Mouse (Mus musculus) limb, embryonic 13.5 days (tissue): ENCODE results near the gene Ptges2. TPM values are rescaled to one million over a fixed set of nuclear protein-coding genes. Genes with fewer than 3 reads are reported as not detected.
"Not testable (repeated sequence)": the region's sequence is repeated elsewhere in the genome, so short reads cannot be mapped to it uniquely, and the experiment has no call there.

Source experiments
- ATAC-seq: fragments of 200-750 bp; cut with Nextera tagmentation; 2 replicates; pipeline ENCODE4 v1.8.0; 2017; ENCODE audit warnings: low read depth, moderate number of reproducible peaks, moderate TSS enrichment; ENCODE audit not compliant: low FRiP score
- H3K27ac ChIP-seq: fragments of 300-500 bp; sonication (generic); 2 replicates; pipeline ENCODE4 v1.5.1; 2015; ENCODE audit warnings: inconsistent platforms, mild to moderate bottlenecking, moderate library complexity
- H3K27me3 ChIP-seq: fragments of 300-500 bp; sonication (generic); 2 replicates; pipeline ENCODE4 v1.6.1; 2015; ENCODE audit warnings: mild to moderate bottlenecking, inconsistent platforms
- H3K36me3 ChIP-seq: fragments of 300-500 bp; sonication (generic); 2 replicates; pipeline ENCODE4 v1.6.1; 2015; ENCODE audit warnings: inconsistent platforms, mild to moderate bottlenecking, moderate library complexity
- H3K4me1 ChIP-seq: fragments of 300-500 bp; sonication (generic); 2 replicates; pipeline ENCODE4 v1.6.1; 2015; ENCODE audit warnings: inconsistent platforms
- H3K4me2 ChIP-seq: fragments of 300-500 bp; sonication (generic); replicated peaks from 2 replicates; pipeline ENCODE4 v1.6.1; 2015; ENCODE audit warnings: inconsistent platforms, mild to moderate bottlenecking, moderate library complexity
- H3K4me3 ChIP-seq: fragments of 300-500 bp; sonication (generic); 2 replicates; pipeline ENCODE4 v1.5.1; 2015; ENCODE audit warnings: moderate library complexity, mild to moderate bottlenecking, inconsistent platforms
- H3K9ac ChIP-seq: fragments of 300-500 bp; sonication (generic); 2 replicates; pipeline ENCODE4 v1.6.1; 2015; ENCODE audit warnings: mild to moderate bottlenecking, inconsistent platforms
- H3K9me3 ChIP-seq: fragments of 300-500 bp; sonication (generic); 2 replicates; pipeline ENCODE4 v1.6.1; 2016; ENCODE audit warnings: inconsistent platforms
- WGBS: fragments of 180-500 bp; shearing (Covaris S2); methylation state at CpG from one replicate; pipeline ENCODE4 v1.1.7; 2015; 5-methylcytosine and 5-hydroxymethylcytosine counted together
- polyA plus RNA-seq: library from polyadenylated mRNA; unstranded; fragments of >200 nt; fragmentation: Nextera tagmentation; extraction: Ambion mirVana; gene quantifications from 2 replicates; pipeline ENCODE4 v1.2.1, GENCODE M21; 2015

The Ptges2 gene
- polyA plus RNA-seq, 1 experiment from 2014 or later: 29.8 TPM

DNA sequence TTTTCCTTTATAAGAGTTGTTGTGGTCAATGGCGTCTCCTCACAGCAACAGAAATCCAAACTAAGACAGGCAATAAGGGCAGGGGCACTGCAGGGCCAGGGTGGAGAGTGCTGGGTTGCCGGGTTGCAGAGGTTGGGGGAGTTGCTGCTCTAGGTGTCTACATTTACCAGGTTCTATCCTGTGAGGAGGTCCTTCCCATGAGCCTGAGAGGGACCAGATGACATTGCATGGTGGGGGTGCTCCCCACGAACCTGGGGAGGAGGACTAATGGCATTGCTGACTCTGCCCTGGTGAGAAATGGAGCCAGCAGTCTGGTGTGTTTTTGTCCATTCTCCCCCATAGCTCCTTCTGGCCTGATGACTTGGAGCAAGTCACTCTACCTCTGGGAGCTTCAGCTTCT, 38.0 kb upstream of the Ptges2 start:
- WGBS: 67% methylated on average over 3 of the region's 3 CpGs
- Histone ChIP-seq H3K4me3 (no peak overlapping the region), H3K4me1 (peaks cover 18% of the 10 kb centered on the region), H3K4me2 (no peak overlapping the region), H3K27me3 (peaks cover 15% of the 10 kb centered on the region), H3K36me3 (no peaks in the 10 kb centered on the region), H3K9me3 (no peaks in the 10 kb centered on the region), H3K9ac (no peak overlapping the region), H3K27ac (no peak overlapping the region)
- no peak for ATAC-seq

DNA sequence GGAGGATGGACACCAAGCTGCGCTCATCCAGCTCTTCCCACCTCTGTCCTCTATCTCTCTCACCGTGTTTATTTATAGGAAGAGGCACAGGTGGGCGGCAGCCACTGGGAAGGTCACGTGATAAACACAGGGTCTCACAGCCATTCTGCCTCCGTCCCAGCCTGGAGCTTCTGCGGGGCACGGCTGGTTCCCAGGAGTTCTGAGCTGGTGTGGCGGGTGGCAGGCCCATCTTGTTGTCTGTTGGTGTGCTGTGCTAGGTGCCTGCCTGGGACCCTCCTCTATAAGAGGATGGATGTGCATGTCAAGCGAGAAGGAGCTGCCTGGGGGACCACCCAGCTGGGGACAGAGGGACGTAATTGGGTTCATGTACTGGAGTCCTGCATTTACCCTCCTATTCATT, 37.3 kb upstream of the Ptges2 start:
- H3K4me1 ChIP-seq: peaks cover 18% of the 10 kb centered on the region
- no peak overlapping the region for H3K27ac ChIP-seq
- no peak overlapping the region for H3K9ac ChIP-seq
- WGBS: 67% methylated on average over 10 of the region's 10 CpGs
- ATAC-seq: no peak
- no peak overlapping the region for H3K4me3 ChIP-seq
- no peaks in the 10 kb centered on the region for H3K9me3 ChIP-seq
- no peaks in the 10 kb centered on the region for H3K36me3 ChIP-seq
- H3K4me2 ChIP-seq: no peak overlapping the region
- peaks cover 15% of the 10 kb centered on the region for H3K27me3 ChIP-seq

DNA sequence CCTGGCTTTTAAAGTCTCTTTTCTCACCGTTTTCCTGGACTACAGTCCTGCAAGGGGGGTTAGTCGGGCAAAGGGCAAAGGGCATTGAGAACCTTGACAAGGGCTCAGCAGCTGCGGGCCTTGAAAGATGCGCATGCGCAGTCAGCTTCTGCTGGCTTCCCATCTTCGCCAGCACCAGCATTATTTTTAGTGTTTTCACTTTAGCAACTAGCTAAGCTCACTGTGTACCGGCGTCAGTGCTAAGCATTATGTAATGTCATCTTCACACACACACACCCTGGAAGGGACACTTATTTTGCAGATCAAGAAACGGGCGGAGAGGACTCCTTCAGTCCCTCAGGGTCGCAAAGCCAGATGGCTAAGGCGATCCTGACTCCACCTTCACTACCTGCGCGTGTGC, 35.0 kb upstream of the Ptges2 start:
- Histone ChIP-seq H3K9ac (peak overlapping the region; percentile 60; the same call in 1 of the 2 replicates), H3K36me3 (peaks cover 11% of the 10 kb centered on the region), H3K4me3 (peak overlapping the region; percentile 38), H3K27ac (no peak overlapping the region), H3K27me3 (peaks cover 15% of the 10 kb centered on the region), H3K9me3 (no peaks in the 10 kb centered on the region), H3K4me2 (peak overlapping the region; percentile 73), H3K4me1 (peaks cover 20% of the 10 kb centered on the region)
- 4% methylated on average over 14 of the region's 14 CpGs for WGBS
- ATAC-seq: 0 out of 2 replicates have a peak, but pooled peaks have one; percentile 1

DNA sequence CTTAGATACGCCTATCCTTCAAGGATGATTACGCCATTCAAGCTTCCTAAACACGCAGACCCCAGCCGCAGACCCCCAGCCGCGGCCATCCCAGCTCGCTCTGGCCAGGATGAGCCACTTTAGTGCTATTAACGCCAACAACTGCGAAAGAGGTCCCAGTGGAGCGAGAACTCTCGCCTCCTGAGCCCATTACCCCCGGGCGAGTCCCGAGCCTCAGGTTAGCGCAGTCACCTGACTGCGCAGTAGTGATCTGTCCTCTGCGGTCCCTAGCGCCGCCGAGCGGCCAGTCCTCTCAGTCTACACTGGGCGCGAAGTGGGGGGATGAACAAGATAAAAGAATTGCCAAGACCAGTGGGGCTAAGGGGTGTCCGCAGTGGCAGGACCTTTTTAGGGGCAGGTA, 34.3 kb upstream of the Ptges2 start:
- peaks cover 15% of the 10 kb centered on the region for H3K27me3 ChIP-seq
- H3K9ac ChIP-seq: peak overlapping the region; percentile 60
- 1% methylated on average over 24 of the region's 24 CpGs for WGBS
- peaks cover 18% of the 10 kb centered on the region for H3K36me3 ChIP-seq
- peak overlapping the region; percentile 73 for H3K4me2 ChIP-seq
- H3K9me3 ChIP-seq: no peaks in the 10 kb centered on the region
- H3K4me1 ChIP-seq: peaks cover 20% of the 10 kb centered on the region
- H3K27ac ChIP-seq: no peak overlapping the region
- H3K4me3 ChIP-seq: peak overlapping the region; percentile 38
- ATAC-seq: peak; percentile 46

DNA sequence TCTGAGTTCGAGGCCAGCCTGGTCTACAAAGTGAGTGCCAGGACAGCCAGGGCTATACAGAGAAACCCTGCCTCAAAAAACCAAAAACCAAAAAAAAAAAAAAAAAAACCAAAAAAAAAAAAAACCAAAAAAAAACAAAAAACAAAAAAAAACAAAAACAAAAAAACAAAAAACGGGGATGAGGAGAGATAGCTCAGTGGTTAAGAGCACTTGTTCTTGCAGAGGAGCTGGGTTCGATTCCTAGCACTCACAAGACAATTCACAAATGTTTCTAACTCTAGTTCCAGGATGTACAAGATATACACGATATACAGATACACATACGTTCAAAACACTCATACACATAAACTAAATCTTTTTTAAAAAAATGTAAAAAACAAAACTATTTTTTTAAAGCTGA, 33.4 kb upstream of the Ptges2 start:
- H3K27ac ChIP-seq, H3K9me3 ChIP-seq, ATAC-seq: not testable (repeated sequence)
- peaks cover 20% of the 10 kb centered on the region for H3K4me1 ChIP-seq
- H3K9ac ChIP-seq: peak overlapping the region; percentile 86
- 36% methylated on average over 5 of the region's 5 CpGs for WGBS
- peaks cover 26% of the 10 kb centered on the region for H3K36me3 ChIP-seq
- peaks cover 15% of the 10 kb centered on the region for H3K27me3 ChIP-seq
- H3K4me2 ChIP-seq: peak overlapping the region; percentile 83
- H3K4me3 ChIP-seq: peak overlapping the region; percentile 86

DNA sequence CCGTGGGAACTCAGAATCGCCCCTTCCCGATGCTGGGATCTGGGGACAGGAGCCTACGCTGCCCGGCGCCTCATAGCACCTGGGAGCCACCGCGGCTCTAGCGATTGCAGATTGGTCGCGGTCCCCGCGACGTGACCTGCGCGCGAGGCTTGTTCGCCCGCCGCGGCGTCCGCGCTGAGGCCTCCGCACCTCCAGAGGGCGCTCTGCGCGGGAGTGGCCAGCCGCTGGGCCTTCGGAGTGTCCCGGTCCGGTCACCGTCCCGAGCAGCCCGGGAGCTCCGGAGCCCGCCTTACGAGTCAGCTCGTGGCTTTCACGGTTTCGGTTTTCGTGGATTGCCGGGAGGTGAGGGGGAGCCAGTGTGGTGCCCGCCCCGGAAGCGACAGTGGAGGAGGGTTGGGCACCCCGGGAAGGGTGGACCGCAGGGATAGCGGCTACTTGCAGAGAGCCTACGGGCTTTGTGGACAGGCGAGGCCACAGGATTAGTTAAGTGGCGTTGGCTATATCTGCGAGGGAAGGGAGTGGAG, 32.8 kb upstream of the Ptges2 start:
- Histone ChIP-seq H3K4me2 (peak overlapping the region; percentile 83), H3K9ac (peak overlapping the region; percentile 86), H3K4me1 (peaks cover 20% of the 10 kb centered on the region), H3K9me3 (no peaks in the 10 kb centered on the region), H3K27ac (peak overlapping the region; percentile 90), H3K27me3 (peaks cover 12% of the 10 kb centered on the region), H3K36me3 (peaks cover 33% of the 10 kb centered on the region), H3K4me3 (peak overlapping the region; percentile 86)
- ATAC-seq: peak; percentile 80
- WGBS: under 1% methylated on average over 53 of the region's 53 CpGs

DNA sequence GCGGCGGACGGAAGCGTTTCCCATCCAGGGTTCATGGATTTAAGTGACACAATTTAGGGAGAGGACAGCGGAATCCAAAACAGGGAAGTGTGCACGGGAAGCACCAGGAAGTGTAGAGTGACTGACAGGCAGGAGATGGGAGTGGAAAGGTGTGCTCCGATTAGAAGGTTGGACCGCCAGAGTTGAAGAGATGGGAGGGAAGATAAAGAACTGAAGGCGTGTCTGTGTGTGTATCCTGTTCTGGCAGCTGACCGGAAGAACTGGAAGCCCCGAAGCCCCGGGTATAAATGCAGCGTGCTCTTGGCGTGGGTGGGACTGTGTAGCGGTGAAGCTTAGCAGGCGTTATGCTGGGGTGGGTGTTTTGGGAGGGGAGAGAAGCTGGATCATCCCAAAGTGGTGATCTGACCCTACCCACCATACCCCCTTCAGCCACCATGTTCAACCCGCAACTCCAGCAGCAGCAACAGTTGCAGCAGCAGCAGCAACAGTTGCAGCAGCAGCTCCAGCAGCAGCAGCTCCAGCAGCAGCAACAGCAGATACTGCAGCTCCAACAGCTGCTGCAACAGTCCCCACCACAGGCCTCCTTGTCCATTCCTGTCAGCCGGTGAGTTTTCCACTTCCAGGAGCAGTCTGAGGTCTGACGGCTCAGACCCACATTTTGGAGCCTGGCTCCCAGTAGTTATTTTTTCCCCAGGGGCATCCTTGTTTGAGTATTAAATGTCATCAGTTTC, 32.2 kb upstream of the Ptges2 start:
- Histone ChIP-seq H3K4me3 (peak overlapping the region; percentile 86), H3K27me3 (peaks cover 12% of the 10 kb centered on the region), H3K4me1 (peaks cover 20% of the 10 kb centered on the region), H3K36me3 (peaks cover 39% of the 10 kb centered on the region), H3K9ac (peak overlapping the region; percentile 86), H3K27ac (peak overlapping the region; percentile 90), H3K9me3 (no peaks in the 10 kb centered on the region), H3K4me2 (peak overlapping the region; percentile 83)
- 10% methylated on average over 19 of the region's 19 CpGs for WGBS
- ATAC-seq: peak; percentile 62

DNA sequence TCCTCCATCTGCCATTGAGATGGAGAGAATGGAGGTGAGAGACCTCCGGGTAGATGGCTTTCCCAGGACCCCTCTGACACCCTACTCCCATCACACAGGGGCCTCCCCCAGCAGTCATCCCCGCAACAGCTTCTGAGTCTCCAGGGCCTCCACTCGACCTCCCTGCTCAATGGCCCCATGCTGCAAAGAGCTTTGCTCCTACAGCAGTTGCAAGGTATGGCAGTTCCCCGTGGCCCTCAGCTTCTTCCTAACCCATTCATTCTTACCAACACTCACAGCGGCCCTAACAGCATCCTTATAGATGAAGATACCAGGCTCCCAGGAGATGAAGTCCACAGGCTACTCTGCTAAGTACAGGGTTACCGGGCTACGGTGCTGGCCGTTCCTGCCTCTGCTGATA, 31.6 kb upstream of the Ptges2 start:
- Histone ChIP-seq H3K36me3 (peaks cover 41% of the 10 kb centered on the region), H3K9me3 (no peaks in the 10 kb centered on the region), H3K4me1 (peaks cover 20% of the 10 kb centered on the region), H3K4me2 (peak overlapping the region; percentile 83), H3K27me3 (peaks cover 12% of the 10 kb centered on the region), H3K9ac (peak overlapping the region; percentile 86), H3K4me3 (peak overlapping the region; percentile 86), H3K27ac (no peak overlapping the region)
- ATAC-seq: no peak
- WGBS: 82% methylated on average over 8 of the region's 8 CpGs

DNA sequence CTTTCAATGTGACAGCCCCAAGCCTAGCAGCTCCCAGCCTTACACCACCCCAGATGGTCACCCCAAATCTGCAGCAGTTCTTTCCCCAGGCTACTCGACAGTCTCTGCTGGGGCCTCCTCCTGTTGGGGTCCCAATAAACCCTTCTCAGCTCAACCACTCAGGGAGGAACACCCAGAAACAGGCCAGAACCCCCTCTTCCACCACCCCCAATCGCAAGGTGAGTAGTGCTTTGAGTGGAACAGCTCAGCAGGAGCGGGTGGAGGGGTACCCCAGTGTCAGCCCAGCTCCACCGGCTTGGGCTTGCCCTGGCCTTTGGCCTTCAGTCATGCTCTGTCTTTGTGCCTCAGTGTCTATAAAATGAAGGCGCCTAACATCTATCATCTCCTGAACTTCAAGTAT, 28.4 kb upstream of the Ptges2 start:
- H3K4me3 ChIP-seq: no peak overlapping the region
- 92% methylated on average over 5 of the region's 5 CpGs for WGBS
- no peaks in the 10 kb centered on the region for H3K27me3 ChIP-seq
- H3K9me3 ChIP-seq: no peaks in the 10 kb centered on the region
- H3K4me2 ChIP-seq: no peak overlapping the region
- H3K27ac ChIP-seq: no peak overlapping the region
- no peak overlapping the region for H3K9ac ChIP-seq
- ATAC-seq: no peak
- peaks cover 73% of the 10 kb centered on the region for H3K36me3 ChIP-seq
- peaks cover 8% of the 10 kb centered on the region for H3K4me1 ChIP-seq

DNA sequence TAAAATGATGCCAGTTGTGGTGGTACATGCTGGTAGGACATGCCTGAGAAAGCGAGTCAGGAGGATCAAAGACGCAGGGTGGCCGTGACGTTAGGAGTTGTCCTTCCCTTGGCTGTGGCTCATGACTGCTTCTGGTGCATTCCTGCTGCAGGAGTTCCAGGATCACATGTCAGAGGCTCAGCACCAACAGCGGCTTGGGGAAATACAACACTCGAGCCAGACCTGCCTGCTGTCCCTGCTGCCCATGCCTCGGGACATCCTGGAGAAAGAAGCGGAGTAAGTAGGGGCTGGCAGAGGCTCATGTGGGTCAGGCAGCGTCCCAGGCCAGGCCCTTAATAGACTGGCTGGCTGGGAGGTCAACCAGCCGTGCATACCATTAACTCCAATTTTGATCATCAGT, 21.5 kb upstream of the Ptges2 start:
- Histone ChIP-seq H3K27ac (no peak overlapping the region), H3K36me3 (peaks cover 96% of the 10 kb centered on the region), H3K4me3 (no peak overlapping the region), H3K4me1 (no peaks in the 10 kb centered on the region), H3K9ac (no peak overlapping the region), H3K4me2 (no peak overlapping the region), H3K9me3 (no peaks in the 10 kb centered on the region), H3K27me3 (no peaks in the 10 kb centered on the region)
- 83% methylated on average over 10 of the region's 10 CpGs for WGBS
- ATAC-seq: no peak

DNA sequence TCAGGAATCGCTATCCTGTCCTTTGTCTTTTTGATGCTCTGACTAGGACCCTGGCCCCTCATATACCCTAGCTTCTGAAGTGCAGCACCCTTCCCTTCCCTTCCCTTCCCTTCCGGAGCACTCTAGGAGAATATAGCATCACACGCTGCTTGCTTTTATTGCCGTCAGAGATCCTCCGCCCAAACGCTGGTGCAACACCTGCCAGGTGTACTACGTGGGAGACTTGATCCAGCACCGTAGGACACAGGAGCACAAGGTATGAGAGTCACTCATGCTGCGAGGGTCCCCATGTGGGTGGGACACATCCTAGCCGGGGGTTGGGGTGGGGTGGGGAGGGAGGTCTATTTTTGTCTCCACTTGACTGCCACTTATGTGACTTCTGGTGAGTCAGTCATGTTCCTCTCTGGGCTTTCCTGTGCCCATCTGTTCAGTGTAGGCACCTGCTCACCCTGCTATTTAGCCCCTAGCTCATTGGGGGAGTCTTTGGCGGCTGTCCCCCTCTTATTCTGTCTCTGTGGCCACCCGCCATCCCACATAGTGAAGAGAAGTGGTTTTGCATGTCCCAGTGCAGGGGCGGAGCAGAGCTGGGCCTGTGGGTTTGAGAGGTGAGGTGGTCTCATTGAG, 20.3 kb upstream of the Ptges2 start:
- no peak overlapping the region for H3K9ac ChIP-seq
- 88% methylated on average over 13 of the region's 13 CpGs for WGBS
- no peaks in the 10 kb centered on the region for H3K4me1 ChIP-seq
- H3K27ac ChIP-seq: no peak overlapping the region
- H3K27me3 ChIP-seq: no peaks in the 10 kb centered on the region
- peaks cover 90% of the 10 kb centered on the region for H3K36me3 ChIP-seq
- H3K4me3 ChIP-seq: no peak overlapping the region
- no peaks in the 10 kb centered on the region for H3K9me3 ChIP-seq
- no peak for ATAC-seq
- no peak overlapping the region for H3K4me2 ChIP-seq

DNA sequence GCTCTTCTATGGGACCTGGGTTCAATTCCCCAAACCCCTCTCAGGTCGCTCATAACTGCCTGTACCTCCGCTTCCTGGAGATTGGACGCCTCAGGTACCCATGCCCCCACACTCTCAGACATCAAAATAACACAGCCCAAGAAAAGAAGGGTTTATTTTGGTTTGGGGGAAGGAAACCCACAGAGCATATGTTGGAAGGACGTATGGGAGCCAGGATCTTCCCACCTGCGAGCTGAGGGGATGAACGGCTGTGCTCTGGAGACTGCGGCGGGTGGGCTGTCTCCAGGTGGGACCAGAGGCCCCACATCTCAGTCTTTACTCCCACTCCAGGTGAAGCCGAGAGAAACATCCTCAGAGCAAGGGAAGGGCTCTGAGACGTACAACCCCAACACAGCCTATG, 18.7 kb upstream of the Ptges2 start:
- H3K9me3 ChIP-seq: no peaks in the 10 kb centered on the region
- peaks cover 7% of the 10 kb centered on the region for H3K4me1 ChIP-seq
- WGBS: 94% methylated on average over 10 of the region's 10 CpGs
- H3K27me3 ChIP-seq: no peaks in the 10 kb centered on the region
- peaks cover 75% of the 10 kb centered on the region for H3K36me3 ChIP-seq
- no peak overlapping the region for H3K4me3 ChIP-seq
- no peak for ATAC-seq
- H3K27ac ChIP-seq: no peak overlapping the region
- no peak overlapping the region for H3K9ac ChIP-seq
- H3K4me2 ChIP-seq: no peak overlapping the region
